Comparison of ENCODE assay signal across 9 mouse cellular contexts in genomic region chr1:153807390-153807993, GRCm38 (mm10). TPM values are rescaled to one million over a fixed set of nuclear protein-coding genes. Genes with fewer than 3 reads are reported as not detected.
A peak's percentile ranks its signal among the peaks of the same experiment; 100 is the strongest.
DNase-seq lines count a peak whose midpoint lies in the region; ATAC-seq and TF ChIP-seq lines count a peak whose summit lies in the region.
"Had no signal": no experiment of that assay in that cellular context is flagged by ENCODE, and none has a peak within 500 bp of the region (broad histone marks: within the 10 kb centered on the region; RNA-seq: fewer than 3 reads in every experiment).

No protein-coding gene starts in this region.

- TF ChIP-seq EP300 in liver, postnatal 0 days (IDR thresholded peaks at IDR 0.05; ENCODE audit: low read depth), result no peak

- TF ChIP-seq CTCF in liver, postnatal 0 days (IDR thresholded peaks at IDR 0.05; ENCODE audit: low read depth), result peak; percentile 88

- H3K9ac ChIP-seq in liver, postnatal 0 days (replicated peaks), result no peak overlapping the region
- H3K9ac ChIP-seq: limb, embryonic 15.5 days had no signal

- no peaks in the 10 kb centered on the region for H3K4me1 ChIP-seq in liver, postnatal 0 days (ENCODE audit: insufficient read depth)
- H3K4me1 ChIP-seq: limb, embryonic 15.5 days had no signal

- H3K4me3 ChIP-seq in liver, postnatal 0 days (ENCODE audit: low read depth, low read length), result no peak overlapping the region
- H3K4me3 ChIP-seq: limb, embryonic 15.5 days had no signal

- H3K36me3 ChIP-seq in liver, postnatal 0 days (replicated peaks; ENCODE audit: insufficient read depth, low read length), result no peaks in the 10 kb centered on the region
- H3K36me3 ChIP-seq: limb, embryonic 15.5 days had no signal

- no peaks in the 10 kb centered on the region for H3K9me3 ChIP-seq in liver, postnatal 0 days (ENCODE audit: low read length)
- H3K9me3 ChIP-seq: limb, embryonic 15.5 days had no signal

- peak; percentile 74 for DNase-seq in CD4-positive, CD25-positive, alpha-beta regulatory T cell, adult 2 months (ENCODE audit: low read depth, low spot score)
- DNase-seq in MEL-GATA-1-ER (ENCODE audit: extremely low read depth, low read depth), result peak; percentile 44
- peak; percentile 72 to 78 for DNase-seq in cerebellum, postnatal 10 days
- DNase-seq in kidney, postnatal 4 days, result peak; percentile 72 to 78
- DNase-seq in liver, postnatal 0 days, result peak; percentile 69
- peak; percentile 75 to 82 for DNase-seq in right cerebral cortex, adult 2 months (ENCODE audit: low spot score in 2 of 2)
- peak; percentile 60 for DNase-seq in yolk sac, embryonic 10.5 days (ENCODE audit: low spot score)

- ATAC-seq in granulocyte monocyte progenitor cell, adult 5-6 weeks (replicated peaks; ENCODE audit: poor library complexity, severe bottlenecking), result peak; percentile 55
- ATAC-seq in liver, postnatal 0 days, result no peak

- no peak overlapping the region for H3K27ac ChIP-seq in liver, postnatal 0 days (ENCODE audit: low read depth)
- H3K27ac ChIP-seq: limb, embryonic 15.5 days had no signal

- H3K4me2 ChIP-seq in liver, postnatal 0 days (ENCODE audit: low read depth, low read length), result peak overlapping the region; percentile 42
- H3K4me2 ChIP-seq: limb, embryonic 15.5 days had no signal

- WGBS in liver, postnatal 0 days (ENCODE audit: insufficient replicate concordance), result 35% methylated on average over 13 of the region's 13 CpGs

- H3K27me3 ChIP-seq in liver, postnatal 0 days (ENCODE audit: insufficient read depth, low read length), result no peaks in the 10 kb centered on the region
- H3K27me3 ChIP-seq: limb, embryonic 15.5 days had no signal

RNA-seq across cellular contexts. Expression of gene Rgsl1, which starts 36.5 kb away (rescaled TPM):
- total RNA-seq in granulocyte monocyte progenitor cell, adult 5-6 weeks (2014; fragmentation: Nextera tagmentation), result not detected in 2 replicates
- total RNA-seq in granulocyte monocyte progenitor cell, adult 5-6 weeks (2017), result not detected in 2 replicates
- polyA plus RNA-seq in liver, postnatal 0 days (2015; fragmentation: Nextera tagmentation; extraction: Ambion mirVana), result not detected in 2 replicates

RNA-seq across cellular contexts. Expression of gene Rnasel, which starts 58.3 kb away (rescaled TPM):
- total RNA-seq in granulocyte monocyte progenitor cell, adult 5-6 weeks (2014; fragmentation: Nextera tagmentation), result 35.9 and 55.9 TPM in 2 replicates
- 52.3 and 72.8 TPM in 2 replicates for total RNA-seq in granulocyte monocyte progenitor cell, adult 5-6 weeks (2017)
- 13.9 and 15.7 TPM in 2 replicates for polyA plus RNA-seq in liver, postnatal 0 days (2015; fragmentation: Nextera tagmentation; extraction: Ambion mirVana)
